Mouse (Mus musculus) colon, adult 2 months (tissue): Measurements from ENCODE around the gene Map6d1. TPM values are rescaled to one million over a fixed set of nuclear protein-coding genes. Genes with fewer than 3 reads are reported as not detected.

Experiments used
- polyA plus RNA-seq: library from polyadenylated mRNA; depleted of rRNA; stranded (reverse); fragments of >200 nt; gene quantifications from 2 replicates; pipeline ENCODE4 v1.2.3, GENCODE M21; 2012; rRNA removed

Map6d1 gene
- polyA plus RNA-seq, result 0.07 and 0.09 TPM in 2 replicates

GRCm38 (mm10) chr16:20240468-20241414 is at the start of gene Map6d1:
TSS of gene Map6d1 (minus strand) at chr16:20241358.

Other genes starting within 250 kb of the Map6d1 start
- 4.9 and 5.7 TPM in 2 replicates for gene Klhl24, start 143.8 kb downstream of the Map6d1 start, polyA plus RNA-seq
- gene Yeats2, start 100.3 kb downstream of the Map6d1 start, polyA plus RNA-seq, result 17.6 and 19.7 TPM in 2 replicates
- 28.6 and 44.6 TPM in 2 replicates for gene Parl, start 61.0 kb upstream of the Map6d1 start, polyA plus RNA-seq
- gene Cyp2ab1, start 84.0 kb upstream of the Map6d1 start, polyA plus RNA-seq, result 0.20 and 0.44 TPM in 2 replicates
- 23.3 and 33.3 TPM in 2 replicates for gene Abcc5, start 185.0 kb upstream of the Map6d1 start, polyA plus RNA-seq